Mouse (Mus musculus) neural tube, embryonic 13.5 days (tissue): ENCODE measurements around the gene Cavin3. TPM values are rescaled to one million over a fixed set of nuclear protein-coding genes. Genes with fewer than 3 reads are reported as not detected.
"Not testable (repeated sequence)": the region's sequence is repeated elsewhere in the genome, so short reads cannot be mapped to it uniquely, and the experiment has no call there.

ENCODE experiments used
- ATAC-seq: fragments of 200-750 bp; cut with Nextera tagmentation; 2 replicates; pipeline ENCODE4 v1.8.0; 2017; ENCODE audit warnings: low read depth, mild to moderate bottlenecking, moderate TSS enrichment, moderate library complexity
- H3K27ac ChIP-seq: fragments of 300-500 bp; sonication (generic); replicated peaks from 2 replicates; pipeline ENCODE4 v1.5.1; 2015; ENCODE audit warnings: moderate library complexity, mild to moderate bottlenecking, inconsistent platforms
- H3K27me3 ChIP-seq: fragments of 300-500 bp; sonication (generic); 2 replicates; pipeline ENCODE4 v1.6.1; 2015; ENCODE audit warnings: mild to moderate bottlenecking, inconsistent platforms
- H3K36me3 ChIP-seq: fragments of 300-500 bp; sonication (generic); 2 replicates; pipeline ENCODE4 v1.6.1; 2015; ENCODE audit warnings: mild to moderate bottlenecking, inconsistent platforms
- H3K4me1 ChIP-seq: fragments of 300-500 bp; sonication (generic); replicated peaks from 2 replicates; pipeline ENCODE4 v1.6.1; 2015; ENCODE audit warnings: inconsistent platforms
- H3K4me2 ChIP-seq: fragments of 300-500 bp; sonication (generic); 2 replicates; pipeline ENCODE4 v1.6.1; 2015; ENCODE audit warnings: inconsistent platforms, mild to moderate bottlenecking, moderate library complexity
- H3K4me3 ChIP-seq: fragments of 300-500 bp; sonication (generic); 2 replicates; pipeline ENCODE4 v1.5.1; 2015; ENCODE audit warnings: mild to moderate bottlenecking, inconsistent platforms
- H3K9ac ChIP-seq: fragments of 300-500 bp; sonication (generic); 2 replicates; pipeline ENCODE4 v1.6.1; 2015; ENCODE audit warnings: moderate library complexity, mild to moderate bottlenecking, inconsistent platforms
- H3K9me3 ChIP-seq: fragments of 300-500 bp; sonication (generic); 2 replicates; pipeline ENCODE4 v1.6.1; 2016; ENCODE audit warnings: inconsistent platforms
- WGBS: fragments of 180-500 bp; shearing (Covaris S2); methylation state at CpG from one replicate; pipeline ENCODE4 v1.1.7; 2015; 5-methylcytosine and 5-hydroxymethylcytosine counted together
- polyA plus RNA-seq: library from polyadenylated mRNA; unstranded; fragments of >200 nt; fragmentation: Nextera tagmentation; extraction: Ambion mirVana; gene quantifications from 2 replicates; pipeline ENCODE4 v1.2.1, GENCODE M21; 2015

The Cavin3 gene
- polyA plus RNA-seq, 1 experiment from 2014 or later, result 30.8 TPM

- Histone ChIP-seq H3K27ac (no peak overlapping the region), H3K9me3 (no peaks in the 10 kb centered on the region), H3K4me2 (no peak overlapping the region), H3K4me1 (peaks cover 38% of the 10 kb centered on the region), H3K36me3 (no peaks in the 10 kb centered on the region), H3K4me3 (no peak overlapping the region), H3K9ac (no peak overlapping the region), H3K27me3 (0 out of 2 replicates have a peak, but pooled peaks cover 11% of the 10 kb centered on the region)
- ATAC-seq, result no peak
- WGBS, result 82% methylated on average over 8 of the region's 8 CpGs
Observed at GRCm38 (mm10) chr7:105478344-105478743, 3.8 kb downstream of the Cavin3 start.

- H3K27me3 ChIP-seq, result 0 out of 2 replicates have a peak, but pooled peaks cover 11% of the 10 kb centered on the region
- 62% methylated on average over 3 of the region's 3 CpGs for WGBS
- H3K9ac ChIP-seq, result no peak overlapping the region
- H3K4me2 ChIP-seq, result no peak overlapping the region
- no peak overlapping the region for H3K4me3 ChIP-seq
- no peaks in the 10 kb centered on the region for H3K36me3 ChIP-seq
- ATAC-seq, result no peak
- no peaks in the 10 kb centered on the region for H3K9me3 ChIP-seq
- H3K4me1 ChIP-seq, result peaks cover 38% of the 10 kb centered on the region
- H3K27ac ChIP-seq, result no peak overlapping the region
Observed at GRCm38 (mm10) chr7:105477841-105478240, 4.3 kb downstream of the Cavin3 start.

GRCm38 (mm10) chr7:105477433-105477700 lies 4.7 kb downstream of the Cavin3 start:
- Histone ChIP-seq H3K27me3 (0 out of 2 replicates have a peak, but pooled peaks cover 11% of the 10 kb centered on the region), H3K36me3 (no peaks in the 10 kb centered on the region), H3K27ac (no peak overlapping the region), H3K9me3 (no peaks in the 10 kb centered on the region), H3K4me2 (no peak overlapping the region), H3K9ac (no peak overlapping the region), H3K4me3 (no peak overlapping the region), H3K4me1 (peaks cover 34% of the 10 kb centered on the region)
- no peak for ATAC-seq
- WGBS, result 94% methylated on average over 1 of the region's 1 CpGs

GRCm38 (mm10) chr7:105476683-105477432 lies 5.2 kb downstream of the Cavin3 start:
- H3K36me3 ChIP-seq, result no peaks in the 10 kb centered on the region
- H3K27me3 ChIP-seq, result 0 out of 2 replicates have a peak, but pooled peaks cover 11% of the 10 kb centered on the region
- H3K4me3 ChIP-seq, result no peak overlapping the region
- no peak overlapping the region for H3K9ac ChIP-seq
- H3K4me1 ChIP-seq, result peaks cover 29% of the 10 kb centered on the region
- no peak for ATAC-seq
- no peak overlapping the region for H3K27ac ChIP-seq
- WGBS, result 76% methylated on average over 10 of the region's 10 CpGs
- H3K4me2 ChIP-seq, result no peak overlapping the region
- no peaks in the 10 kb centered on the region for H3K9me3 ChIP-seq

- Histone ChIP-seq H3K9me3 (no peaks in the 10 kb centered on the region), H3K4me1 (peaks cover 15% of the 10 kb centered on the region), H3K36me3 (no peaks in the 10 kb centered on the region), H3K4me3 (no peak overlapping the region), H3K4me2 (no peak overlapping the region), H3K27me3 (0 out of 2 replicates have a peak, but pooled peaks cover under 1% of the 10 kb centered on the region), H3K9ac (no peak overlapping the region), H3K27ac (no peak overlapping the region)
- no peak for ATAC-seq
- WGBS, result 84% methylated on average over 7 of the region's 7 CpGs
Observed at GRCm38 (mm10) chr7:105475396-105475949, 6.6 kb downstream of the Cavin3 start.

- Histone ChIP-seq H3K4me1 (peaks cover 11% of the 10 kb centered on the region), H3K36me3 (no peaks in the 10 kb centered on the region), H3K4me3 (no peak overlapping the region), H3K4me2 (no peak overlapping the region), H3K27me3 (no peaks in the 10 kb centered on the region), H3K9me3 (no peaks in the 10 kb centered on the region), H3K27ac (no peak overlapping the region), H3K9ac (no peak overlapping the region)
- 77% methylated on average over 4 of the region's 4 CpGs for WGBS
- no peak for ATAC-seq
Observed at GRCm38 (mm10) chr7:105474771-105475315, 7.3 kb downstream of the Cavin3 start.

- Histone ChIP-seq H3K4me1 (peaks cover 4% of the 10 kb centered on the region; the same call in 1 of the 2 replicates), H3K4me3 (no peak overlapping the region), H3K27me3 (no peaks in the 10 kb centered on the region), H3K9me3 (no peaks in the 10 kb centered on the region), H3K27ac (no peak overlapping the region), H3K4me2 (no peak overlapping the region), H3K36me3 (no peaks in the 10 kb centered on the region), H3K9ac (no peak overlapping the region)
- no peak for ATAC-seq
- 62% methylated on average over 1 of the region's 1 CpGs for WGBS
Observed at GRCm38 (mm10) chr7:105472607-105473006, 9.5 kb downstream of the Cavin3 start.

GRCm38 (mm10) chr7:105465505-105465904 lies 16.6 kb downstream of the Cavin3 start:
- not testable (repeated sequence) for H3K4me3 ChIP-seq, H3K9ac ChIP-seq, H3K9me3 ChIP-seq, H3K36me3 ChIP-seq, H3K4me1 ChIP-seq, H3K27me3 ChIP-seq, H3K4me2 ChIP-seq, H3K27ac ChIP-seq, ATAC-seq
- 83% methylated on average over 5 of the region's 5 CpGs for WGBS

- H3K36me3 ChIP-seq, result no peaks in the 10 kb centered on the region
- ATAC-seq, result no peak
Observed at GRCm38 (mm10) chr7:105458546-105458945, 23.6 kb downstream of the Cavin3 start.

GRCm38 (mm10) chr7:105453345-105453744 lies 28.8 kb downstream of the Cavin3 start:
- not testable (repeated sequence) for H3K36me3 ChIP-seq, ATAC-seq
- WGBS, result 92% methylated on average over 4 of the region's 4 CpGs

More at GRCm38 (mm10) chr7:105458546-105458945, 23.6 kb downstream of the Cavin3 start:
- Histone ChIP-seq H3K27ac (no peak overlapping the region), H3K9me3 (no peaks in the 10 kb centered on the region), H3K4me1 (no peaks in the 10 kb centered on the region), H3K27me3 (no peaks in the 10 kb centered on the region), H3K4me2 (no peak overlapping the region), H3K9ac (no peak overlapping the region), H3K4me3 (no peak overlapping the region)

GRCm38 (mm10) chr7:105445076-105445475 lies 37.0 kb downstream of the Cavin3 start:
- WGBS, result 81% methylated on average over 3 of the region's 3 CpGs
- Histone ChIP-seq H3K9me3 (no peaks in the 10 kb centered on the region), H3K36me3 (no peaks in the 10 kb centered on the region), H3K27ac (no peak overlapping the region), H3K4me1 (no peaks in the 10 kb centered on the region), H3K4me3 (no peak overlapping the region), H3K9ac (no peak overlapping the region), H3K4me2 (no peak overlapping the region), H3K27me3 (no peaks in the 10 kb centered on the region)
- no peak for ATAC-seq

More at GRCm38 (mm10) chr7:105453345-105453744, 28.8 kb downstream of the Cavin3 start:
- H3K27ac ChIP-seq, H3K9ac ChIP-seq, H3K27me3 ChIP-seq, H3K9me3 ChIP-seq, H3K4me3 ChIP-seq, H3K4me1 ChIP-seq, H3K4me2 ChIP-seq: not testable (repeated sequence)

- Histone ChIP-seq H3K9ac (no peak overlapping the region), H3K27me3 (no peaks in the 10 kb centered on the region), H3K27ac (no peak overlapping the region), H3K4me3 (no peak overlapping the region), H3K4me1 (no peaks in the 10 kb centered on the region), H3K36me3 (no peaks in the 10 kb centered on the region), H3K4me2 (no peak overlapping the region), H3K9me3 (no peaks in the 10 kb centered on the region)
- no peak for ATAC-seq
- WGBS, result 71% methylated on average over 4 of the region's 4 CpGs
Observed at GRCm38 (mm10) chr7:105441426-105441825, 40.7 kb downstream of the Cavin3 start.
